Mouse (Mus musculus) spleen, embryonic (tissue): Measurements from ENCODE around the gene Tmem254b.
"Not testable (repeated sequence)": the region's sequence is repeated elsewhere in the genome, so short reads cannot be mapped to it uniquely, and the experiment has no call there.

Source experiments
- CTCF ChIA-PET: fragments of 350-600 bp; sonication (Branson Sonifier 250); formaldehyde crosslinking; loops from one replicate; lab custom pipeline; 2022; lab: Charles Lee

Tmem254b gene

GRCm38 (mm10) chr14:26206926-26207247 lies at the start of gene Tmem254b:
Tmem254b (minus strand) TSS chr14:26207041.
- CTCF ChIA-PET, result not testable (repeated sequence)

GRCm38 (mm10) chr14:26237183-26237582 lies 30.3 kb upstream of the Tmem254b start:
- CTCF ChIA-PET, result not testable (repeated sequence)

GRCm38 (mm10) chr14:26216233-26217000 lies 9.6 kb upstream of the Tmem254b start:
- CTCF ChIA-PET, result not testable (repeated sequence)

GRCm38 (mm10) chr14:26206197-26206925 lies 480 bp downstream of the Tmem254b start:
- CTCF ChIA-PET, result not testable (repeated sequence)

GRCm38 (mm10) chr14:26197851-26198250 lies 9.0 kb downstream of the Tmem254b start:
- CTCF ChIA-PET, result not testable (repeated sequence)

GRCm38 (mm10) chr14:26188361-26188760 lies 18.5 kb downstream of the Tmem254b start:
- CTCF ChIA-PET, result not testable (repeated sequence)

GRCm38 (mm10) chr14:26186638-26187037 lies 20.2 kb downstream of the Tmem254b start:
- CTCF ChIA-PET, result not testable (repeated sequence)

- CTCF ChIA-PET, result not testable (repeated sequence)
Observed at GRCm38 (mm10) chr14:26182380-26182779, 24.5 kb downstream of the Tmem254b start, which contains the start of gene Plac9b. Plac9b (minus strand) TSS chr14:26182480.

GRCm38 (mm10) chr14:26181660-26182059 lies 25.2 kb downstream of the Tmem254b start:
- CTCF ChIA-PET, result not testable (repeated sequence)

- CTCF ChIA-PET, result not testable (repeated sequence)
Observed at GRCm38 (mm10) chr14:26175028-26175427, 31.8 kb downstream of the Tmem254b start.

- CTCF ChIA-PET, result not testable (repeated sequence)
Observed at GRCm38 (mm10) chr14:26173955-26174354, 32.9 kb downstream of the Tmem254b start.

GRCm38 (mm10) chr14:26165266-26165665 lies 41.6 kb downstream of the Tmem254b start:
- CTCF ChIA-PET, result not testable (repeated sequence)

- CTCF ChIA-PET, result not testable (repeated sequence)
Observed at GRCm38 (mm10) chr14:26162423-26162822, 44.4 kb downstream of the Tmem254b start.

GRCm38 (mm10) chr14:26161156-26161555 lies 45.7 kb downstream of the Tmem254b start:
- CTCF ChIA-PET, result not testable (repeated sequence)

GRCm38 (mm10) chr14:26156032-26156431 lies 50.8 kb downstream of the Tmem254b start:
- CTCF ChIA-PET, result not testable (repeated sequence)
